Mouse (Mus musculus) left cerebral cortex, adult 9 months (tissue): ENCODE measurements around the gene Olfr1044.
"Not testable (repeated sequence)": the region's sequence is repeated elsewhere in the genome, so short reads cannot be mapped to it uniquely, and the experiment has no call there.

Experiments used
- DNase-seq, 2 experiments: peaks; one replicate each; pipeline ENCODE4 v3.0.0; 2022; ENCODE audit warnings: low spot score in 2 of 2

Gene Olfr1044

GRCm38 (mm10) chr2:86177720-86178119 is at the start of gene Olfr1044:
TSS of gene Olfr1044 (minus strand) at chr2:86177820.
- no peak for DNase-seq

GRCm38 (mm10) chr2:86219214-86219613 is 41.6 kb upstream of the Olfr1044 start, which contains the start of gene Olfr1046:
TSS of gene Olfr1046 (minus strand) at chr2:86219314.
- DNase-seq = no peak

GRCm38 (mm10) chr2:86202909-86203308 is 25.3 kb upstream of the Olfr1044 start, which contains the start of gene Olfr1045:
TSS of gene Olfr1045 (minus strand) at chr2:86203009.
- no peak for DNase-seq

GRCm38 (mm10) chr2:86195863-86196262 is 18.2 kb upstream of the Olfr1044 start:
- no peak for DNase-seq

DNA sequence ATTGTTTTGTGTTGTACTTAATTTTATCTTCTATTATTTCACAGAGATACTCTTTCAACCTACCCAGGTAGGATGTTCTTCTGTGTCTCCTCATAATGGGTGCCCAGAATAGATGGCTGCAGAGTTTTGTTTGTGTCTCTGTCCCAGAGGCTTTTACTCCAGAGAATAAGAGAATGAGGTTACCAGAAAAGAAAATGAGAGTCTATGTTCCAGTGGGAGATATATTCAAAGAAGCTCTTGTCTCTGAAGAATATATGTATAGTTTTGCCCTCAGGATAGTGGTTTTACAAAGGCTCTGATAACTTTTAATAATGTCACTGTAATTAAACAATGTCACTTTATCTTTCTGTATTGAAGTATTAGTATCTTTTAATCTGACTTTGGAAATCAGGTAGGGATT is 8.0 kb upstream of the Olfr1044 start, which contains the start of gene Olfr52:
Gene Olfr52, minus strand, starts transcription at position 101 of the 400 bp plus-strand sequence.
- no peak for DNase-seq

DNA sequence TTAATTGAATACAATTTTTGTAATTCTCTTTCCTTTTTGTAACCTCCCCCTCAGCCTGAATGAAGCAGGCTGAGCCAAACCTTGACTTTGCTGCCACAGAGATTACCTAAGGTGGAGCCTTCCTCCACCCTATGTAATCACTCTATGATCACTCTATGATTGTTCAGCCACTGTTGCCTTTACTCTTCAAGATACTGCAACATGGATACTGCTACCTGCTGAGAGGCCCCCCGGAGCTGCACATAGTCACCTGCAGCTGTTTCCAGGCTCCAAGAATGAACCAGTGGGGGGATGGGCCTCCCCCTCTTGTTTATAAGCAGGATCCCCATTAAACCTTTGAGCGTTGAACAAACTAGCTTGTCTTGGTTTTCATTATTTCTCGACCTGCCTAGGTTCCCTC is 2.3 kb upstream of the Olfr1044 start:
- no peak for DNase-seq

DNA sequence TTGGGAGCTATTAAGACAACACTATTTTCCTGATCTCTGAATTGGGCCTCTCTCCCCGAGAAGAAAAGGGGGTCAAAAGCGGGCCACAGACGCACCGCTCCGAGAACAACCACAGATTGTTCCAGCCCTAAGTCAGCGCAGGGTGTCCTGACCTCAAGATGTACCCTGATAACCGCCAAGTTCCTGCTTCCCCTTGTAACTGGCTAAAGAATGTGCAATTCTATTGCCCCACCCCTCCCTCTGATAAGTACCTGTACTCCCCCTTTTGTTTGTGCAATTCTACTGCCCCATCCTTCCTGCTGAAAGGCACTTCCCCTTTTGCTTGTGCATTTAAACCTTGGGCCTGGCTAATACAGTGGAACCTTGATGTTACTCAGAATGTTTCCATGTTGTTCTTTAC is 2.2 kb downstream of the Olfr1044 start:
- DNase-seq = not testable (repeated sequence)

GRCm38 (mm10) chr2:86167422-86167821 is 10.2 kb downstream of the Olfr1044 start, which contains the start of gene Olfr1043:
TSS of gene Olfr1043 (minus strand) at chr2:86167522.
- no peak for DNase-seq

DNA sequence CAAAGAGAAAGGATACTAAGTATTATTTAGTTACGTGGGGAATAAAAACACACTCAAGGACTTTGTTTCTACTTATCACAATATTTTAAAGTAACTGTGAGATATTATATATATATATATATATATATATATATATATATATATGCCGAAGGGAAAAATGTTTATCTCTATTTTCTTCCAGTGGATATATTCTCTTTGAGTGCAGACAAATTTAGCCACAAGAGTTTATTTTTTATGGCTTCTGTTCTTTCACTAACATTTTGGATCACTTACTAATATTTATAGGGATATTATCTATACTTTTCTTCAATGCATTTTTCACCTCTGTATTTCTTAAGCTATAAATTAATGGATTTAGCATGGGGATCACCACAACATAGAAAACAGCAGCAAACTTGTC is 15.9 kb downstream of the Olfr1044 start, which contains the start of gene Olfr1042:
Gene Olfr1042, minus strand, starts transcription at position 101 of the 400 bp plus-strand sequence.
- no peak for DNase-seq

DNA sequence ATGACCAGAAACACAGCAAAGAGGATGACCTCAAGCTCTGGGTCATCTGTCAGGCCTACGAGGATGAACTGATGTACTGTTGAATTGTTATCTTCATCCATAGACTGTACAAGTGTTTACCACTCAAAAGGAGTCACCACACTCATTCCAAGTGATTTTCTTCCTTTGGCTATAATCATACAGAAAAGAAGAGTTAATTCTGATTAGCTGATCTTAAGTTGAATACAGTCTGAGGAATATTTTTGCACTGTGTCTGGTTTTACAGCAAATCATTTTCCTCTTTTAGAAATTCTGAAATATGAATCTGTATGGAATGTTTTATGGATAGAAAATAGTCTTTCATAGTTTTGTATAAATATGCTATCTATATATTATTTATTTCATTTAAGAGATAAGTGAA is 31.0 kb downstream of the Olfr1044 start, which contains the start of gene Olfr1040:
Gene Olfr1040, minus strand, starts transcription at position 101 of the 400 bp plus-strand sequence.
- DNase-seq = no peak

DNA sequence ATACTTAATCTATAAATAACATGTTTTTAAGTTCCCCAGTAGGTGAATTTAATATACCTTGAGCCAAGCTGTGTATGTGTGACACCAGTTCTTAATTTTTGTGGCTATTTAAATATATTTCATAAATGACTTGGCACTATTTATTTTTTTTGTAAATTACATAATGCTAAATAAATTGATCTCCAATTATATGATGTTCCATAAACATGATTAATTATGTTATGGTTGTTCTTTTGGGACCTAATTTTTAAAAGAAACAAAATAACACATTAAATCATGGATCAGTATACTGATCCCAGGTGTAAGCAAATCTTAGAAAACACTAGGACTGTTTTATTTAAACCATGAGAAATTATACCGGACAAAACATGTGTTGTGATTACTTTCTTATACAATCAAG is 41.8 kb downstream of the Olfr1044 start, which contains the start of gene Olfr1039:
Gene Olfr1039, minus strand, starts transcription at position 101 of the 400 bp plus-strand sequence.
- no peak for DNase-seq
